Mouse (Mus musculus) intestine, embryonic 16.5 days (tissue): ENCODE data around the gene Otulin. TPM values are rescaled to one million over a fixed set of nuclear protein-coding genes. Genes with fewer than 3 reads are reported as not detected.
A peak's percentile ranks its signal among the peaks of the same experiment; 100 is the strongest.

ENCODE experiments used
- ATAC-seq: fragments of 200-750 bp; cut with Nextera tagmentation; 2 replicates; pipeline ENCODE4 v1.8.0; 2017; ENCODE audit warnings: moderate TSS enrichment, moderate library complexity
- H3K27ac ChIP-seq: fragments of 300-500 bp; sonication (generic); 2 replicates; pipeline ENCODE4 v1.5.1; 2014; ENCODE audit warnings: mild to moderate bottlenecking, low read length
- H3K27me3 ChIP-seq: fragments of 300-500 bp; sonication (generic); replicated peaks from 2 replicates; pipeline ENCODE4 v1.6.1; 2014; ENCODE audit warnings: low read length, control low read depth, mixed read lengths; ENCODE audit not compliant: control insufficient read depth, insufficient read depth
- H3K36me3 ChIP-seq: fragments of 300-500 bp; sonication (generic); 2 replicates; pipeline ENCODE4 v1.6.1; 2014; ENCODE audit warnings: low read length, control low read depth; ENCODE audit not compliant: control insufficient read depth, insufficient read depth
- H3K4me1 ChIP-seq: fragments of 300-500 bp; sonication (generic); 2 replicates; pipeline ENCODE4 v1.6.1; 2014; ENCODE audit warnings: low read length, control low read depth, mixed read lengths; ENCODE audit not compliant: control insufficient read depth, insufficient read depth
- H3K4me2 ChIP-seq: fragments of 300-500 bp; sonication (generic); 2 replicates; pipeline ENCODE4 v1.6.1; 2014; ENCODE audit warnings: low read depth, low read length, control low read depth
- H3K4me3 ChIP-seq: fragments of 300-500 bp; sonication (generic); 2 replicates; pipeline ENCODE4 v1.5.1; 2014; ENCODE audit warnings: mild to moderate bottlenecking, low read length
- H3K9ac ChIP-seq: fragments of 300-500 bp; sonication (generic); 2 replicates; pipeline ENCODE4 v1.6.1; 2014; ENCODE audit warnings: low read depth, low read length
- H3K9me3 ChIP-seq: fragments of 300-500 bp; sonication (generic); 2 replicates; pipeline ENCODE4 v1.6.1; 2016; ENCODE audit warnings: low read length, control low read depth; ENCODE audit not compliant: control insufficient read depth
- WGBS: fragments of 180-500 bp; shearing (Covaris S2); extraction: QIAGEN DNeasy Blood & Tissue Kit; methylation state at CpG from one replicate; pipeline ENCODE4 v1.1.7; 2014; 5-methylcytosine and 5-hydroxymethylcytosine counted together
- polyA plus RNA-seq: library from polyadenylated mRNA; unstranded; fragments of >200 nt; fragmentation: Nextera tagmentation; extraction: Ambion mirVana; gene quantifications from 2 replicates; pipeline ENCODE4 v1.2.1, GENCODE M21; 2015

The Otulin gene
- polyA plus RNA-seq, 1 experiment from 2014 or later: 4.7 TPM

DNA sequence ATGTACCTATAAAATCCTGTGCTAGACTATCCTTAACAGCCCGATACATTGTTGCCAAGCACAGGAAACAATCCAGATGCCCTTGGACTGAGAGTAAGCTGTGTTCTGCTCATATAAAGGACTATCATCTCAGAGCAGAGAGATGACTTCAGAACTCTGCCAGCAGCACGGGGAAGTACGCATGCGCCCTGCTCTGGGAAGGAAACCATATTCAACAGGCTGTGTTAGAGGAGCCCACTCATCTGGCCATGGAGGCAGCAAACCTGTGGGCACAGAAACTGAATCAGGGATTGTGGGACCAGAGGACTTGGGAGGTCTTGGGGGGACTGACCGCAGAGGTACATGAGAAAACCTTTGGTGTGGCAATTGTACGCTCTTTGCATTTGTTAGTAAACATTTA, 31.2 kb upstream of the Otulin start:
- ATAC-seq: no peak
- Histone ChIP-seq H3K27ac (no peak overlapping the region), H3K4me3 (no peak overlapping the region), H3K4me1 (0 out of 2 replicates have a peak, but pooled peaks cover 4% of the 10 kb centered on the region), H3K4me2 (no peak overlapping the region), H3K27me3 (no peaks in the 10 kb centered on the region), H3K36me3 (no peaks in the 10 kb centered on the region), H3K9me3 (no peaks in the 10 kb centered on the region), H3K9ac (no peak overlapping the region)
- 89% methylated on average over 6 of the region's 6 CpGs for WGBS

DNA sequence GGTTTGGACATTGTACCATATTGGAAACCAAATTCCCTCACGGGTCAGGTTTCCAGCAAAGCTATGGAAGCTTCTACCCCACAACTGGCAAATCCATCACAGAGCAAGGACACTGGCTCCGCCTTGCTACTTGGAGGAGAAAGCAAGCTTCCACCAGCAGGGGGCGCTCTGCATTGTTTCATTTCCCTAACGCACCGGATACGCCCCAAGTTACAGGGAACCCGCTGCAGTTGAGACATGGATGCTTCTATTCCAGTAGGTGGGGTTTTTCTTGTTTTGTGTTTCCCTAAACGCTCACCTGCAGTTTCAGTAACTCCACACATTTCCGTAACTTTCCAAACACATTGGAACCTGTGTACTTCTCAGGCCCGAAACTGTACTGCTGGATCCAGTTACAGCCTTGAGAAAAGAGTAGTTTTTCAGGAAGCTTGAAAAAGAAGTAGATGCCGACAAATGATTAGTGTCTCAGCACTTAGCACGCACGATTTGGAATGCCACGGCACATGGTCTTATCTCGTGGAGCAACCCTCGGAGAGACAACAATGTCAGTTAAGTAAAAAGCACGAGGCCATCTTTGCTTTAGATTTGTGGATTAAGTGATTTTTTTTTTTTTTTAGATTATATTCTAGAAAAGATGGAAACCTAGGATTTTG, 29.2 kb upstream of the Otulin start:
- no peaks in the 10 kb centered on the region for H3K36me3 ChIP-seq
- H3K27ac ChIP-seq: no peak overlapping the region
- no peak overlapping the region for H3K4me2 ChIP-seq
- no peaks in the 10 kb centered on the region for H3K27me3 ChIP-seq
- no peak overlapping the region for H3K9ac ChIP-seq
- no peaks in the 10 kb centered on the region for H3K4me1 ChIP-seq
- WGBS: 41% methylated on average over 17 of the region's 17 CpGs
- peak; percentile 65; the same call in 1 of the 2 replicates for ATAC-seq
- H3K9me3 ChIP-seq: no peaks in the 10 kb centered on the region
- no peak overlapping the region for H3K4me3 ChIP-seq

DNA sequence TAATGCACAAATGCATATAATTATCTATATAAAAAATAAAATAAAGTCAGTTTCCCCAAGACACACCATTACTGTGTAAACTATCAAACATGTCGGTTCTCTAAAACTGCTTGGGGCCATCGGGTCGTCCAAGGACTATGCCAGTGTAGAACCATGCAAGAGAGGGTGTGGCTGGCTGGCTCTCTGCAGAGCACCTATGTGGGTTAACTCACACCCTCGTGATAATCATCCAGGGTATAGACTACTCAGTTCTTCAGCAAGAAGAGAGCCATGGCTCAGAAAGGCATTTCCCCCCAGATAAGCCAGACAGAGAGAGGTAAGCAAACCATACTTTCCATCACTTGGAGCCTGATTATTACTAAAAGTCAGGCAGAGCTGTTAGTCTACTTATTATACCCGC, 28.6 kb upstream of the Otulin start:
- Histone ChIP-seq H3K9me3 (no peaks in the 10 kb centered on the region), H3K27ac (no peak overlapping the region), H3K36me3 (no peaks in the 10 kb centered on the region), H3K27me3 (no peaks in the 10 kb centered on the region), H3K4me3 (no peak overlapping the region), H3K4me1 (no peaks in the 10 kb centered on the region), H3K4me2 (no peak overlapping the region), H3K9ac (no peak overlapping the region)
- WGBS: 82% methylated on average over 5 of the region's 5 CpGs
- ATAC-seq: no peak

DNA sequence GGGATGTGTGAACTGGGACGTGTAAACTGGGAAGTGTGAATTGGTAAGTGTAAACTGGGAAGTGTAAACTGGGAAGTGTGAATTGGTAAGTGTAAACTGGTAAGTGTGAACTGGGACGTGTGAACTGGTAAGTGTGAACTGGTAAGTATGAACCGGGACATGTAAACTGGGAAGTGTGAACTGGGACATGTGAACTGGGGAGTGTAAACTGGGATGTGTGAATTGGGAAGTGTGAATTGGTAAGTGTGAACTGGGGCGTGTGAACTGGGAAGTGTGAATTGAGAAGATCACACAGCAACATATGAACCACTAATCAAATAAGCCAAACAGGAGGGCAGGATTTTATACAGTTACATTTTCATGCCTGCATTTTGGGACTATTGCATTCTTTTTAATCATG, 27.9 kb upstream of the Otulin start:
- Histone ChIP-seq H3K27me3 (no peaks in the 10 kb centered on the region), H3K27ac (no peak overlapping the region), H3K9ac (no peak overlapping the region), H3K4me3 (no peak overlapping the region), H3K4me1 (no peaks in the 10 kb centered on the region), H3K9me3 (no peaks in the 10 kb centered on the region), H3K4me2 (no peak overlapping the region), H3K36me3 (no peaks in the 10 kb centered on the region)
- ATAC-seq: no peak
- WGBS: 90% methylated on average over 4 of the region's 4 CpGs

DNA sequence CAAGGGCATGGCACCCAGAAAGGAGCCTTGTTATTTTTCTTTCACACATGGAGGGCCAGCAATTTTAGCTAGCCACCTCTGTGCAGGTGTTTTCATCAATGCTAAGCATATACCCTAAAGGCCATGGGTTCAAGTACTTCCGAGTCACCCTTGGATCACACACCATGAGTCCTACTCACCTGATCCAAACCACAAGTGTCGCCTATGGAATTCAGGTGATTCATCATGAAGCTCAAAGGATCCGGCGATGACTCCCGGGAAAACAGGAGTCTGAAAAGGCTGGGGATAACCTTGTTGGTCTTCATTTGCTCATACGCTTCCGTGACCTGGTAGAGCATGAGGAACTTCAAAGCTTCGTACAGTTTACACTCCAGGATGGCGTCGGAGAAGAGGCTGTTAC, 27.4 kb upstream of the Otulin start:
- H3K4me3 ChIP-seq: no peak overlapping the region
- 92% methylated on average over 10 of the region's 10 CpGs for WGBS

DNA sequence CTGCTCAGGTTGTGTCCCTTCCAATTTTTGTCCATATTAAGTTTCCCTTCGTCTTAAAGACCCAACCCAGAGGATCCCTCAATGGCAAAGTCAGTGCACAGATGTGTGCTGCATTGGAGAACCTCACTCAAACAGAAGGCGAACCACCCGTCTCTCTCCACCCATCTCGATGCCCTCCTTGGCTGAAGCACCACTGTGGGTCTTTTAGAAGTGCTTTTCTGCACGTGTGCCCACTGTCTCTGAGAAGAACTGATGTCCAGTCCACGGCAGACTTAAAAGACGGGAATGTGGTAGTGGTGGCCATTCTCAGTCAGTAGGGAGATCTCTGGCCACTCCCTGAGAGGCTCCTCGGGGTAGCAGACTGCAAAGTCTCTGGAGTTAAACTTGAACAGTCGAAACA, 26.1 kb upstream of the Otulin start:
- WGBS: 78% methylated on average over 9 of the region's 9 CpGs
- Histone ChIP-seq H3K9me3 (no peaks in the 10 kb centered on the region), H3K9ac (no peak overlapping the region), H3K4me3 (no peak overlapping the region), H3K27me3 (no peaks in the 10 kb centered on the region), H3K27ac (no peak overlapping the region), H3K36me3 (no peaks in the 10 kb centered on the region), H3K4me1 (no peaks in the 10 kb centered on the region), H3K4me2 (no peak overlapping the region)
- no peak for ATAC-seq

More for the DNA sequence above, 27.4 kb upstream of the Otulin start:
- Histone ChIP-seq H3K27ac (no peak overlapping the region), H3K9ac (no peak overlapping the region), H3K4me1 (no peaks in the 10 kb centered on the region), H3K27me3 (no peaks in the 10 kb centered on the region), H3K36me3 (no peaks in the 10 kb centered on the region), H3K4me2 (no peak overlapping the region), H3K9me3 (no peaks in the 10 kb centered on the region)
- no peak for ATAC-seq

DNA sequence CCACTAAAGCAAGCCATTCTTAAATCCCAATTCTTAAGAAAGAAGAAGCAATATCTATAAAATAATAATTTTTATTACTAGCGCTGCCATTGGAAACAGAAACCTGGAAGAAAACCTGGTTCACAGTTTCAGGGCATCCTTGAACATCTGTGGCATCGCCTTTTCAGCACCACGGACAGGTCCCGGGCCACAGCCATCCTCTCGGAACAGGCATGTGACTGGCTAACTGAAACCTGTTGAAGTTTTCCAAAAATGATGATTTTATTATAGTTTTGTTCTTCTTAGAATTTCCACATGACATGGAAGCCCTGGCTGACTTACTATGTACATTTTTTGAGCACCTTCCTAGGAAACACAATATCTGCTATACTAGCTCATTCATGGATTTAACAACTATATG, 24.5 kb upstream of the Otulin start:
- Histone ChIP-seq H3K4me2 (no peak overlapping the region), H3K36me3 (no peaks in the 10 kb centered on the region), H3K4me3 (no peak overlapping the region), H3K27ac (no peak overlapping the region), H3K9me3 (no peaks in the 10 kb centered on the region), H3K27me3 (no peaks in the 10 kb centered on the region), H3K4me1 (no peaks in the 10 kb centered on the region), H3K9ac (no peak overlapping the region)
- 19% methylated on average over 5 of the region's 5 CpGs for WGBS
- ATAC-seq: no peak

DNA sequence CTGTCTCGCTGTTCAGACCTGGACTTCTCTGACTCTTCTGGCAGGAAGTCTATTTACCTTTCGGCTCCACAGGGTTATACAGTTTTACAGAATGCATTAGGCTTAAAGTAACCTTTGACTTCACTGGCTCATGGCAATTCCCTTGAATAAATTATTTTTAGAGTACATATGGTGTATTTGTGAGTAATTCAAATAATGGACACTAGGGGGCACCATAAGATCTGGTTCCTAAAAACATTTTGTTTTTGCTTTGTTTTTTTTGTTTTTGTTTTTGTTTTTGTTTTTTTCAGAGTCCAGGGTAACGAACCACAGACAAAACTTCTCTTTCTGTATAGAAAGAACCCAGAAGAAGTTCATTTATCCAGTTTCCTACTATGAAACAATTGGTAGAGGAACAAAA, 17.2 kb upstream of the Otulin start:
- H3K36me3 ChIP-seq: no peaks in the 10 kb centered on the region
- no peak overlapping the region for H3K27ac ChIP-seq
- no peaks in the 10 kb centered on the region for H3K27me3 ChIP-seq
- 40% methylated on average over 3 of the region's 3 CpGs for whole genome bisulfite sequencing
- H3K9me3 ChIP-seq: no peaks in the 10 kb centered on the region
- H3K4me3 ChIP-seq: no peak overlapping the region
- no peak for ATAC-seq
- H3K4me2 ChIP-seq: no peak overlapping the region
- H3K9ac ChIP-seq: no peak overlapping the region
- H3K4me1 ChIP-seq: no peaks in the 10 kb centered on the region

DNA sequence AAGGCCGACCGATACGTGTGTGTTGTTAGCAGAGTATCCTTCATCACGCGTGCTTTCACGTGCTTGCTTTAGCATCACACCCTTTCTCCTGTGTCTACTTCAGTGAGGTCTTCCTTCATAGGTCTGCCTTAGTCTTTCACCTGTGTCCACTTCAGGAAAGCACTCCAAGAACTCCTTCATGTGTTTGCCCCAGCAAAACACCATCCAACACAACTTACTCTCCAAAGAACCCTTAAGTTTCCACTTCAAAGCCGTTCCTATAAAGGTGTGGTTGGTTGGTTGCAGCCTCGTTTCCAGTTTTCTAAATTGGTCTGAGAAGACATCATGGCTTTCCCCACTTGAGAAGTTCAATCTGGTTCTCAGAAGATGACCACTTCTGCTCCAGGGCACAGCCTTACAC, 16.2 kb upstream of the Otulin start:
- no peaks in the 10 kb centered on the region for H3K4me1 ChIP-seq
- H3K4me2 ChIP-seq: no peak overlapping the region
- no peaks in the 10 kb centered on the region for H3K9me3 ChIP-seq
- ATAC-seq: no peak
- no peaks in the 10 kb centered on the region for H3K27me3 ChIP-seq
- no peaks in the 10 kb centered on the region for H3K36me3 ChIP-seq
- H3K4me3 ChIP-seq: no peak overlapping the region
- WGBS: 90% methylated on average over 8 of the region's 8 CpGs
- H3K9ac ChIP-seq: no peak overlapping the region
- H3K27ac ChIP-seq: no peak overlapping the region

DNA sequence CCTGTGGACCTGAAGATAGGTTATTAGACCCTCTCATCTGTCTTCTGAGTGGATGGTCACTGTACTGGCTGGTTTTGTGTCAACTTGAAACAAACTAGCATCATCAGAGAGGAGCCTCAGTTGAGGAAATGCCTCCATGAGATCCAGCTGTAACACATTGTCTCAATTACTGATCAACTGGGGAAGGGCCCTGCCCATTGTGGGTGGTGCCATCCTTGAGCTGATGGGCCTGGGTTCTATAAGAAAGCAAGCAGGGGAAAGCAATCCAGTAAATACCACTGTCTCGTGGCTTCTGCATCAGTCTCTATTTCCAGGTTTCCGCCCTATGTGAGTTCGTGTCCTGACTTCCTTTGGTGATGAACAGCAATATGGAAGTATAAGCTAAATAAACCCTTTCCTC, 14.8 kb upstream of the Otulin start:
- H3K36me3 ChIP-seq: no peaks in the 10 kb centered on the region
- no peaks in the 10 kb centered on the region for H3K4me1 ChIP-seq
- H3K9me3 ChIP-seq: no peaks in the 10 kb centered on the region
- H3K9ac ChIP-seq: no peak overlapping the region
- H3K4me3 ChIP-seq: no peak overlapping the region
- H3K4me2 ChIP-seq: no peak overlapping the region
- no peaks in the 10 kb centered on the region for H3K27me3 ChIP-seq
- no peak overlapping the region for H3K27ac ChIP-seq
- no peak for ATAC-seq
- 83% methylated on average over 3 of the region's 3 CpGs for WGBS
